Comparison of ENCODE assay signal across 7 mouse cellular contexts in genomic region chr6:113333137-113333950, GRCm38 (mm10). TPM values are rescaled to one million over a fixed set of nuclear protein-coding genes. Genes with fewer than 3 reads are reported as not detected.
DNase-seq lines count a peak whose midpoint lies in the region; ATAC-seq lines count a peak whose summit lies in the region.

No protein-coding gene starts in this region.

- 56% methylated on average over 14 of the region's 14 CpGs for WGBS in intestine, embryonic 16.5 days

- intact Hi-C loops in left cerebral cortex, postnatal 4 days (cut with DNase I): no loop called here

- H3K4me1 ChIP-seq in intestine, embryonic 16.5 days (ENCODE audit: control insufficient read depth, insufficient read depth, low read length): no peaks in the 10 kb centered on the region

- H3K4me2 ChIP-seq in intestine, embryonic 16.5 days (ENCODE audit: low read depth, low read length): no peak overlapping the region

- DNase-seq in ovary, postnatal 36 days (ENCODE audit: low spot score): peak; percentile 47
- no peak for DNase-seq in ovary, adult 18-20 months (ENCODE audit: low spot score)
- peak; percentile 61 to 73 for DNase-seq in frontal cortex, adult 2 months (ENCODE audit: extremely low spot score in 1 of 2, low spot score in 1 of 2)
- peak; percentile 73 for DNase-seq in left cerebral cortex, postnatal 4 days
- DNase-seq in retina, postnatal 7 days (ENCODE audit: low read depth, low spot score): peak; percentile 23
- DNase-seq in adrenal gland, adult 18-20 months (ENCODE audit: low spot score in 2 of 2): no peak

- peak; percentile 82 for ATAC-seq in intestine, embryonic 16.5 days

- no peaks in the 10 kb centered on the region for H3K27me3 ChIP-seq in intestine, embryonic 16.5 days (replicated peaks; ENCODE audit: control insufficient read depth, insufficient read depth, low read length)

- no peak overlapping the region for H3K4me3 ChIP-seq in intestine, embryonic 16.5 days (ENCODE audit: low read length)

- H3K9ac ChIP-seq in intestine, embryonic 16.5 days (ENCODE audit: low read depth, low read length): no peak overlapping the region

- peaks cover 3% of the 10 kb centered on the region; the same call in 1 of the 2 replicates for H3K36me3 ChIP-seq in intestine, embryonic 16.5 days (ENCODE audit: control insufficient read depth, insufficient read depth, low read length)

- H3K27ac ChIP-seq in intestine, embryonic 16.5 days (ENCODE audit: low read length): peak overlapping the region; percentile 34

- no peaks in the 10 kb centered on the region for H3K9me3 ChIP-seq in intestine, embryonic 16.5 days (ENCODE audit: control insufficient read depth, low read length)

RNA-seq across cellular contexts. Expression of gene Ogg1, which starts 6.6 kb away (rescaled TPM):
- 10.4 and 11.8 TPM in 2 replicates for polyA plus RNA-seq in frontal cortex, adult 2 months (2012; rRNA removed)
- polyA plus RNA-seq in intestine, embryonic 16.5 days (2015; fragmentation: Nextera tagmentation; extraction: Ambion mirVana): 10.7 and 10.9 TPM in 2 replicates
- total RNA-seq in left cerebral cortex, postnatal 4 days (2021): 1 to 10 TPM; 8.8 to 9.4 TPM
- 10 to 100 TPM in 1 of 2 experiments, 1 to 10 TPM in 1; 10.0 to 10.3 TPM for total RNA-seq in adrenal gland, adult 18-20 months (2021)

RNA-seq across cellular contexts. Expression of gene Camk1, which starts 10.4 kb away (rescaled TPM):
- 151 and 173 TPM in 2 replicates for polyA plus RNA-seq in frontal cortex, adult 2 months (2012; rRNA removed)
- 66.4 and 66.8 TPM in 2 replicates for polyA plus RNA-seq in intestine, embryonic 16.5 days (2015; fragmentation: Nextera tagmentation; extraction: Ambion mirVana)
- total RNA-seq in left cerebral cortex, postnatal 4 days (2021): 100 to 1,000 TPM in 1 of 2 experiments, 10 to 100 TPM in 1; 94.4 to 104 TPM
- total RNA-seq in adrenal gland, adult 18-20 months (2021): 10 to 100 TPM; 53.1 to 55.4 TPM

RNA-seq across cellular contexts. Expression of gene Brpf1, which starts 26.4 kb away (rescaled TPM):
- 24.8 and 27.3 TPM in 2 replicates for polyA plus RNA-seq in frontal cortex, adult 2 months (2012; rRNA removed)
- 11.6 and 13.4 TPM in 2 replicates for polyA plus RNA-seq in intestine, embryonic 16.5 days (2015; fragmentation: Nextera tagmentation; extraction: Ambion mirVana)
- 10 to 100 TPM; 32.8 TPM for total RNA-seq in left cerebral cortex, postnatal 4 days (2021)
- 10 to 100 TPM; 25.4 to 26.4 TPM for total RNA-seq in adrenal gland, adult 18-20 months (2021)

RNA-seq across cellular contexts. Expression of gene Tada3, which starts 44.3 kb away (rescaled TPM):
- 54.4 and 61.7 TPM in 2 replicates for polyA plus RNA-seq in frontal cortex, adult 2 months (2012; rRNA removed)
- polyA plus RNA-seq in intestine, embryonic 16.5 days (2015; fragmentation: Nextera tagmentation; extraction: Ambion mirVana): 44.4 and 45.1 TPM in 2 replicates
- 10 to 100 TPM; 64.4 to 68.2 TPM for total RNA-seq in left cerebral cortex, postnatal 4 days (2021)
- 10 to 100 TPM; 31.9 to 36.1 TPM for total RNA-seq in adrenal gland, adult 18-20 months (2021)

RNA-seq across cellular contexts. Expression of gene Arpc4, which starts 44.6 kb away (rescaled TPM):
- polyA plus RNA-seq in frontal cortex, adult 2 months (2012; rRNA removed): 157 and 168 TPM in 2 replicates
- 449 and 456 TPM in 2 replicates for polyA plus RNA-seq in intestine, embryonic 16.5 days (2015; fragmentation: Nextera tagmentation; extraction: Ambion mirVana)
- 100 to 1,000 TPM; 288 to 299 TPM for total RNA-seq in left cerebral cortex, postnatal 4 days (2021)
- 100 to 1,000 TPM; 184 to 190 TPM for total RNA-seq in adrenal gland, adult 18-20 months (2021)

Comparison
In these comparisons a context has a peak if more than half of its experiments do, and no peak if none do; other contexts are left out.
1. DNase-seq: peak in ovary, postnatal 36 days (single experiment), frontal cortex, adult 2 months (2 of 2), left cerebral cortex, postnatal 4 days (single experiment) and retina, postnatal 7 days (single experiment); none in ovary, adult 18-20 months (single experiment) and adrenal gland, adult 18-20 months (0 of 2).